Mouse (Mus musculus) forebrain, embryonic 11.5 days (tissue): ENCODE results near the gene Map3k10. TPM values are rescaled to one million over a fixed set of nuclear protein-coding genes. Genes with fewer than 3 reads are reported as not detected.

Experiments
- ATAC-seq: fragments of 200-750 bp; cut with Nextera tagmentation; replicated peaks from 2 replicates; pipeline ENCODE4 v1.8.0; 2017; ENCODE audit warnings: moderate TSS enrichment; ENCODE audit not compliant: low FRiP score
- DNase-seq: peaks from one replicate; pipeline ENCODE4 v3.0.0-alpha.2; 2017; ENCODE audit warnings: low spot score
- H3K27ac ChIP-seq: fragments of 300-500 bp; sonication (generic); 2 replicates; pipeline ENCODE4 v1.5.1; 2014; ENCODE audit warnings: low read depth, low read length
- H3K27me3 ChIP-seq: fragments of 300-500 bp; sonication (generic); 2 replicates; pipeline ENCODE4 v1.6.1; 2014; ENCODE audit warnings: mild to moderate bottlenecking, low read length, mixed read lengths; ENCODE audit not compliant: control insufficient read depth, insufficient read depth
- H3K36me3 ChIP-seq: fragments of 300-500 bp; sonication (generic); 2 replicates; pipeline ENCODE4 v1.6.1; 2014; ENCODE audit warnings: mild to moderate bottlenecking, low read length, moderate library complexity, mixed read lengths; ENCODE audit not compliant: control insufficient read depth, insufficient read depth
- H3K4me1 ChIP-seq: fragments of 300-500 bp; sonication (generic); replicated peaks from 2 replicates; pipeline ENCODE4 v1.6.1; 2014; ENCODE audit warnings: low read length, mixed read lengths; ENCODE audit not compliant: control insufficient read depth, insufficient read depth
- H3K4me2 ChIP-seq: fragments of 300-500 bp; sonication (generic); 2 replicates; pipeline ENCODE4 v1.6.1; 2014; ENCODE audit warnings: low read depth, mild to moderate bottlenecking, low read length, moderate library complexity, mixed read lengths; ENCODE audit not compliant: severe bottlenecking
- H3K4me3 ChIP-seq: fragments of 300-500 bp; sonication (generic); 2 replicates; pipeline ENCODE4 v1.5.1; 2014; ENCODE audit warnings: low read depth, low read length
- H3K9ac ChIP-seq: fragments of 300-500 bp; sonication (generic); 2 replicates; pipeline ENCODE4 v1.6.1; 2014; ENCODE audit warnings: low read length
- H3K9me3 ChIP-seq: fragments of 300-500 bp; sonication (generic); 2 replicates; pipeline ENCODE4 v1.6.1; 2016; ENCODE audit warnings: low read length, mixed read lengths; ENCODE audit not compliant: control insufficient read depth
- WGBS: fragments of 180-500 bp; shearing (Covaris S2); extraction: QIAGEN DNeasy Blood & Tissue Kit; methylation state at CpG from one replicate; pipeline ENCODE4 v1.1.7; 2014; 5-methylcytosine and 5-hydroxymethylcytosine counted together
- polyA plus RNA-seq: library from polyadenylated mRNA; unstranded; fragments of >200 nt; fragmentation: Nextera tagmentation; extraction: Ambion mirVana; gene quantifications from 2 replicates; pipeline ENCODE4 v1.2.1, GENCODE M21; 2014

Gene Map3k10
- 10.3 and 12.5 TPM in 2 replicates for polyA plus RNA-seq

DNA sequence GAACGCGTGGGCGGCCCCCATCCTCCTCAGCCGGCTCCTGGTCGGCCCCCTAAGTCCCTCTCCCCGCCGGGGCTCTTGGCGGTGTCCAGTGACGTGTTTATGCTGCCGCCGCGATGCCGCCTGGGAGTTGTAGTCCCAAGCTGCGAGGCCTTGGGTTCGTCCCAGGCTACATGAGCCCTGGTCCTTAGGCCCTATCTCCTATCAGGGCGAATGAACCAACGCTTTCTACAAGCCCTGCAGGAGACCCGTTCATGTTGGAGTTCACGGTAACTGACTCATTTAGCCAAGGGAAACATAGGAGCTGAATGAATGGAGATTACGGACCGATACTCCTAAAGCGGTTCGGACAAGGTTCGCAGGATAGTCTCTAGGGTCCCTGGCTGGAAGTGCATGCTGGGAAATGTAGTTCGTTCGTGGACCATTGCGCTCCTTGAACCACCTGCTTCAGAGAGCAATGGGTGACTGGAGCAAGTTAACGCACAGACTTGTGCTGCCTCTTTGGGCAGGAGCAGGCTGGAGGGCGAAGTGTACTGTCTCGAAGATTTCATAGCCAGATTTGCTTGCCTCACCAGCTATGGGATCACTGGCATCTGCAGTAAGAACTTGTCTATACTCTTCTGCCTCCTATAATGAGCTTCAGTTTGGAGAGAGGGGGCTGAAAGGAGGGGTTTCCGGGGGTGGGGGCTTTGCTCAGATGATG is at the start of gene Map3k10:
Map3k10 (minus strand) TSS at position 77 of the 700 bp plus-strand sequence.
- under 1% methylated on average over 31 of the region's 31 CpGs for WGBS
- ATAC-seq, result peak; percentile 97

DNA sequence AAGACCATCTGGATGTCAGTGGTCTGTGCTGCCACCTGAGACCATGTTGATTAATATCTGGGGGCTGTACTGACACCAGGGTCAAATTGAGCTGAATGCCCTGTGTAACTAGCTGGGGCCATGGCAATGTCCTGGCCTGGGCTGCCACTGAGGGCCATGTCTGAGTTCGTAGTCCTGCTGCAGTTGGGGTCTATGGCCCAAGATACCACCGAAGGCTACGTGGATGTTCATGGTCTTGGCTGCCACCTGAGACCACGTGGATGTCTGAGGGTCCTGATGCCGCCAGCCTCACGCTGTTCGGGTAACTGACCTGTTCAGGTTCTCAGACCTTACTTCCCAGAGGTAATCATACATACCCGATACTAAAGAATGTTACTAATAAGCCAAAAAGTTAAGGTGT is 47.6 kb upstream of the Map3k10 start:
- no peak for DNase-seq
- WGBS, result 95% methylated on average over 8 of the region's 8 CpGs
- H3K9ac ChIP-seq, result no peak overlapping the region
- H3K4me2 ChIP-seq, result no peak overlapping the region
- no peaks in the 10 kb centered on the region; the same call in 1 of the 2 replicates for H3K4me1 ChIP-seq
- no peak overlapping the region for H3K4me3 ChIP-seq
- no peak overlapping the region for H3K27ac ChIP-seq
- no peak for ATAC-seq
- no peaks in the 10 kb centered on the region for H3K27me3 ChIP-seq
- no peaks in the 10 kb centered on the region for H3K9me3 ChIP-seq
- H3K36me3 ChIP-seq, result no peaks in the 10 kb centered on the region

More for the DNA sequence above, at the start of gene Map3k10:
- Histone ChIP-seq H3K9ac (peak within 1 kb of the TSS; percentile 74), H3K4me1 (peaks cover 17% of the 10 kb centered on the region; the same call in 1 of the 2 replicates), H3K27ac (peak within 1 kb of the TSS; percentile 86), H3K36me3 (peaks cover 8% of the 10 kb centered on the region; the same call in 1 of the 2 replicates), H3K4me3 (peak within 1 kb of the TSS; percentile 94), H3K4me2 (peak within 1 kb of the TSS; percentile 91), H3K9me3 (no peaks in the 10 kb centered on the region), H3K27me3 (no peaks in the 10 kb centered on the region)
- peak; percentile 95 for DNase-seq

DNA sequence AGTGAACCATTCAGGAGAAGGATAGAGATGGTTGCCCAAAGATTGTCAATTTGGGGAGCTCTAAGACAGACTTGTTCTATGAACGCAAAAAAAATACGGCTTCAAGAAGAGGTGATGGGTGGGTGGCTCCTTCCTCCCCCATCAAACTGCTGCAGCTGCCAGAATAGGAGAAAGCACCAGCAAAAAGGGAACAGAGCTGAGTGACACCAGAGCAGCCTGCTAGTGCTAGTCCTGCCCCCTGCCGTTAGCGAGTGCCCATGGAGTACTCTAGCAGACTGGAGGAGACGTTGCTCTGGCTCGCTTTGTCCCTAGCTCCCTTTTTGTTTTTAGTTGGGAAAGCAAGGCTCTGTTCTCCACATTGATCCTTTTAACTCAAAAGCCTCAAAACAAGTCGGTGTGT is 36.0 kb upstream of the Map3k10 start:
- Histone ChIP-seq H3K27me3 (no peaks in the 10 kb centered on the region), H3K9me3 (peaks cover 3% of the 10 kb centered on the region; the same call in 1 of the 2 replicates), H3K4me3 (no peak overlapping the region), H3K4me2 (no peak overlapping the region), H3K4me1 (no peaks in the 10 kb centered on the region), H3K36me3 (no peaks in the 10 kb centered on the region), H3K27ac (no peak overlapping the region), H3K9ac (no peak overlapping the region)
- 78% methylated on average over 7 of the region's 7 CpGs for WGBS
- ATAC-seq (no peak), DNase-seq (no peak)

DNA sequence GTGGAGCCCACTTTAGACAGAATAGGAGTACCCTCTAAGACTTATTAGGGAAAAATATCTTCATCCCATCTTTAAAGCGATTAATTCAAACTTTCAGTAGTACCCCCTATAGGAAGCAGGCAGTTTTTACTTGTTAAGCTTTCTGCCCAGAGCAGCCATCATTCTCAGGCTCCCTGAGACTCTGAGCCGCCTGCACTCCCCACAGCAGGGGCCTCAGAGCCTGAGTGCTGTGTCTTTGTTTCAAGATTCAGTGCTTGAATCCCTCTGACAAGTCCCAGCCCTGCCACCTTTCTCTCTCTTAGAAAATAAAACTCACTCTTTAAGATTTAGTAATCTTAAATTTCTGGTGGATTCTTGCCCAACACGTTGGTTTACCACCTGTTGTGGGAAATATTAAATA is 22.3 kb upstream of the Map3k10 start:
- no peak for DNase-seq
- Histone ChIP-seq H3K36me3 (no peaks in the 10 kb centered on the region), H3K4me1 (no peaks in the 10 kb centered on the region), H3K27ac (no peak overlapping the region), H3K27me3 (no peaks in the 10 kb centered on the region), H3K4me2 (no peak overlapping the region), H3K4me3 (no peak overlapping the region), H3K9ac (no peak overlapping the region), H3K9me3 (no peaks in the 10 kb centered on the region)
- WGBS, result 23% methylated on average over 3 of the region's 3 CpGs
- no peak for ATAC-seq

DNA sequence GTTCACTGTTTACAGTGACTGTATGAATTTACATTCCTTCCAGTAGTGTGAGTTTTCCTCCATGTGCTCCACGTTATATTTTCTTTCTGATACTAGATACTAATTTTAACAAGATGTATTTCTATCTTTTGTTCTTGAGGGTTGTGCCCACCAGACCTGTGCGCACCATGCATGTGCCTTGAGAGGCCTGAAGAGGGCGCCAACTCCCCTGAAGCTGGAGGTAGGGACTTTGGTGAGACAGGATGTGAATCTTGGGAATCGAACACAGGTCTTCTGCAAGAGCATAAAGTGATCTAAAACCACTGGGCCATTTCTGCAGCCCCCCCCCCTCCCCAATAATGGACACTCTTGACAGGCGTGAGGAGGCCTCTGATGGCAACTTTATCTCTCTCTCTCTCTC is 16.7 kb upstream of the Map3k10 start:
- Histone ChIP-seq H3K4me1 (0 out of 2 replicates have a peak, but pooled peaks cover 2% of the 10 kb centered on the region), H3K9ac (no peak overlapping the region), H3K27ac (no peak overlapping the region), H3K27me3 (no peaks in the 10 kb centered on the region), H3K4me3 (no peak overlapping the region), H3K4me2 (no peak overlapping the region), H3K36me3 (no peaks in the 10 kb centered on the region), H3K9me3 (no peaks in the 10 kb centered on the region)
- no peak for ATAC-seq
- 40% methylated on average over 5 of the region's 5 CpGs for WGBS
- peak; percentile 79 for DNase-seq

DNA sequence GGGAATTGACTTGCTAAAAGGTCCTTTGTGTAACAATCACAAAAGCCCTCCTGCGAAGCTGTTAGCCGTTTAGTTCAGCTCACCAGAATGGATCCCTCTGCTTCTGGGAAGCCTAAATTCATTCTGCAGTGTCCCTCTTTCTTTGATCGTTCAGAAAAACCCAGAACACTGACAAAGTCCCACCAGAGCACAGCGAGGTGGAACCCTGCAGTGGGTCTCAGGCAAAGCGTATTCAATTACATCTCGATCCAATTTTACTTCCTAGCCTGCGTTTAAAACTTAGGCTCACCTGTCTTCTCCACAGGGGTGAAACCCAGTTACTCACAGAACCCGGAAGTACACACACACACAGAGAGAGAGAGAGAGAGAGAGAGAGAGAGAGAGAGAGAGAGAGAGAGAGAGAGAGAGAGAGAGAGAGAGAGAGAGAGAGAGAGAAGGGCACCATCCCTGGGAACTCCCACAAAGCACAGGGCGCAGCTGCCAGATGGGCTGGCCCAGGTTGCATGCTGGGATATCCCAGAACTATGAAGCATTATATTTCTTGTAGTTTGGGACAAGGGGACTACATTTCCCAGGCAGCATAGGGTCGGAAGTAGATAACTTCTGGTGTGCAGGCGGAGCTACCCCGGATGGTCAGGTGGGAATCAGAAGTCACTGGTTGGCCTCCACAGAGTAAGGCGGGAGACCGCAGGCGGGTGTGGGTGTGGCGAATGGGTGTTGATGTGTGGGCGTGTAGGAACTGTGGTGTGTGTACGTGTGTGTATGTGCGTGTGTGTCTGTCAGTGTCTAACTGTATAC is 14.6 kb upstream of the Map3k10 start, which contains the start of gene Zfp607b:
Zfp607b (plus strand) TSS at position 526 of the 798 bp plus-strand sequence.
- H3K27ac ChIP-seq, result 0 out of 2 replicates have a peak within 1 kb of the TSS, but pooled peaks have one; percentile 1
- H3K9ac ChIP-seq, result peak within 1 kb of the TSS; percentile 58
- WGBS, result under 1% methylated on average over 19 of the region's 19 CpGs
- H3K9me3 ChIP-seq, result no peaks in the 10 kb centered on the region
- peak; percentile 92 for DNase-seq
- peak within 1 kb of the TSS; percentile 53 for H3K4me2 ChIP-seq
- 0 out of 2 replicates have a peak, but pooled peaks cover 2% of the 10 kb centered on the region for H3K4me1 ChIP-seq
- no peaks in the 10 kb centered on the region for H3K27me3 ChIP-seq
- peak; percentile 96 for ATAC-seq
- H3K4me3 ChIP-seq, result peak within 1 kb of the TSS; percentile 30
- H3K36me3 ChIP-seq, result no peaks in the 10 kb centered on the region

DNA sequence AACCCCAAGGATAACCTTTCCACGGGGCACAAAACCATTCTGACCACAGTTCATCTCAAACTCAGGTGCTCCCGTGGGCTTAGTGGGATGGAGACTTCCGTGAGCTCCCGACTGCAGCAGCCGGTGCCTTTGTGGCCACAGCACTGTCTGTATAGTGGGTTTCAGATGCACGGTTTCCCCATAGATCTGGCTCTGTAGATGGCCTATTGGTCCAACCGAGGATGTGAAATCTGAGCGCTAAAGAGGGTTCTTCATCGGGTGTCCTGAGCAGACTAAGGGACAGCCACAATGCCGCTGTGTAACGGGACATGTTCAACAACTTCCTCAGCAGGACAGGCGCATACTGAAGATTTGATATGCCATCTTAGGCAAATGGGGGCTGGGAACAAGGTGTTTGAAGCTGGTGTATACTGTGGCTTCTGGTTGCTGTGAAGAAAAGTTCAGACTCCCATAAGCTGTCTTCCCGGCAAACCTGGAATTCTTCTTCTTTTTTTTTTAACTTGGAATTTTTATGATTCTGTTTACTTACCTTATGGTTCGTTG is 13.9 kb upstream of the Map3k10 start:
- 40% methylated on average over 14 of the region's 14 CpGs for WGBS
- H3K4me2 ChIP-seq, result peak overlapping the region; percentile 53

DNA sequence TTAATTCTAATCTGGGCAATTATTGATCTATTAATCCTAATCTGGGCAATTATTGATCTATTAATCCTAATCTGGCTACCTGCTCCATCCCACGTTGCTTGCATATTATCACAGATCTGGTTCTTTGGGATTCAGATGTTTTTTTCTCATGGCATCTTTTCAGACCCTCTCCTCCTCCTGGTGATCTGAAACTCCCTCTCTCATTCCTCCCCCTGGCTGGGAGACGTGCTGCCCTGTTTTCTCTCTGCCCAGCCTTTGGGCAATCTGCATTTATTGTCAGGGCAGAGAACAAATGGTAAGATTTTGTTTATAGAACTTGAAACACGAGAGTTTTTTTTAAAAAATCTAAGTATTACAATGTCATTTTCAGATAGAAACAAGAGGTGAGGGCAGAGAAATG is 13.4 kb upstream of the Map3k10 start:
- Histone ChIP-seq H3K4me3 (peak overlapping the region; percentile 30; the same call in 1 of the 2 replicates), H3K27ac (no peak overlapping the region), H3K4me2 (no peak overlapping the region), H3K9me3 (no peaks in the 10 kb centered on the region), H3K36me3 (no peaks in the 10 kb centered on the region), H3K9ac (no peak overlapping the region), H3K27me3 (no peaks in the 10 kb centered on the region), H3K4me1 (0 out of 2 replicates have a peak, but pooled peaks cover 2% of the 10 kb centered on the region)
- WGBS, result 75% methylated on average over 3 of the region's 3 CpGs
- DNase-seq, result no peak
- ATAC-seq, result no peak

More for the DNA sequence above, 13.9 kb upstream of the Map3k10 start:
- no peaks in the 10 kb centered on the region for H3K27me3 ChIP-seq
- peak overlapping the region; percentile 58 for H3K9ac ChIP-seq
- 0 out of 2 replicates have a peak overlapping the region, but pooled peaks have one; percentile 1 for H3K27ac ChIP-seq
- H3K9me3 ChIP-seq, result no peaks in the 10 kb centered on the region
- H3K4me1 ChIP-seq, result 0 out of 2 replicates have a peak, but pooled peaks cover 2% of the 10 kb centered on the region
- ATAC-seq (no peak), DNase-seq (no peak)
- peak overlapping the region; percentile 30 for H3K4me3 ChIP-seq
- H3K36me3 ChIP-seq, result no peaks in the 10 kb centered on the region
